ENCODE assay signal across 8 mouse cellular contexts in genomic region chr3:143291793-143292192, GRCm38 (mm10).
DNase-seq lines count a peak whose midpoint lies in the region.

No protein-coding gene starts in this region.

- peak; percentile 45 for DNase-seq in cerebellum, postnatal 14 days
- DNase-seq in cerebellum, adult 11 months, result no peak
- peak; percentile 3 for DNase-seq in kidney, adult 9 months
- DNase-seq in kidney, postnatal 4 days, result no peak
- peak; percentile 72 for DNase-seq in brain, adult 2 months (ENCODE audit: low read depth, low spot score)
- DNase-seq in left cerebral cortex, postnatal 25 days (ENCODE audit: low spot score in 2 of 2), result peak; percentile 39 to 72
- DNase-seq in gastrocnemius, postnatal 36 days, result no peak
- no peak for DNase-seq in gastrocnemius, postnatal 10 days

- intact Hi-C loops in left cerebral cortex, postnatal 25 days (cut with DNase I), result loop anchor here (2.0 to 5.0 kb wide), 2 partner anchors 25 to 49 kb away; no protein-coding TSS in a partner anchor
- intact Hi-C loops in gastrocnemius, postnatal 36 days (cut with DNase I), result no loop called here

Comparison
In these comparisons a context has a peak if more than half of its experiments do, and no peak if none do; other contexts are left out.
1. DNase-seq: peak in cerebellum, postnatal 14 days (2 of 2), kidney, adult 9 months (single experiment), brain, adult 2 months (single experiment) and left cerebral cortex, postnatal 25 days (2 of 2); none in cerebellum, adult 11 months (single experiment), kidney, postnatal 4 days (0 of 2), gastrocnemius, postnatal 36 days (0 of 2) and gastrocnemius, postnatal 10 days (single experiment).